Mouse (Mus musculus): ENCODE results near the gene Xkr7.

GRCm38 (mm10) chr2:153032973-153033372 is 1.3 kb downstream of the Xkr7 start:
- no peak for TF ChIP-seq CTCF (IDR thresholded peaks at IDR 0.05; ENCODE audit: borderline replicate concordance, control insufficient read depth, extremely low read depth, insufficient read depth, low read length, poor library complexity)
- no peak for TF ChIP-seq POLR2A (IDR thresholded peaks at IDR 0.05; ENCODE audit: control insufficient read depth, extremely low read depth, insufficient read depth, low read length, poor library complexity)
